Mouse (Mus musculus) heart, adult 2 months (tissue): ENCODE measurements around the gene Olfr1423.

ENCODE experiments used
- CTCF ChIP-seq: fragments of 200-600 bp; IDR thresholded peaks from 2 replicates; pipeline ENCODE4 v1.8.1; 2022; ENCODE audit warnings: antibody characterized with exemption, mild to moderate bottlenecking, moderate library complexity
- POLR2A ChIP-seq: fragments of 200-500 bp; IDR thresholded peaks from 2 replicates; pipeline ENCODE4 v1.6.1; 2011; ENCODE audit warnings: mild to moderate bottlenecking, low read depth, low read length, control low read depth; ENCODE audit not compliant: insufficient read depth

DNA sequence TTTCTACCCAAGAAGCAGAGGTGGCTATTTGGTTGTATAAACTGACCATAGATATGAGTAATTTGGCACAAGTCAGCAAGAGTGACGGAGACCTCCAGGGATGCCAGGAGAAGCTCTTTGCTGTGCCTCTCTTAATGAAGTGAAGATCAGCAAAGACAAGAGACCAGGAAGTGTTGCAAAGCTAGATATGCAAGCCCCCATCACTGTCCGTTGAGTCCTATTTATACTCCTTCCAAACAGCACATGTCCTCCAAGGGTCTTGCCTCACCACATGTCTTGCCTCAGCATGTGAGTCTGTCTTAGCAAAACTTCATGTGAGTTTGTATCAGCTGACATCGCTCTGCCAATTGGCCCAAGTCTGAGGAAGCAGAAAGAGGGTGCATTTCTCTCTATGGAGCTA lies 15.8 kb downstream of the Olfr1423 start:
- TF ChIP-seq CTCF: no peak
- no peak for TF ChIP-seq POLR2A
